Mouse (Mus musculus) ES-Bruce4 (cell line): ENCODE measurements around the gene Acsbg2.

Experiments used
- CTCF ChIP-seq: IDR thresholded peaks from one replicate; pipeline ENCODE4 v1.8.1; 2011; ENCODE audit warnings: low read depth, low read length
- POLR2A ChIP-seq: IDR thresholded peaks from one replicate; pipeline ENCODE4 v1.8.1; 2011; ENCODE audit warnings: low read length; ENCODE audit not compliant: insufficient read depth

GRCm38 (mm10) chr17:56814316-56815056, 59.8 kb downstream of the Acsbg2 start:
- TF ChIP-seq POLR2A, result no peak
- TF ChIP-seq CTCF, result no peak
